Mouse (Mus musculus) E14TG2a.4 (cell line): Measurements from ENCODE around the gene Olfr1342.

Experiments used
- CTCF ChIP-seq: conservative IDR thresholded peaks from 2 replicates; pipeline ENCODE4 v1.5.1; 2014; ENCODE audit warnings: low read length
- NANOG ChIP-seq: IDR thresholded peaks from 2 replicates; pipeline ENCODE4 v1.6.1; 2014; ENCODE audit warnings: borderline replicate concordance, low read length, mixed read lengths

- TF ChIP-seq CTCF (no peak), NANOG (no peak)
Observed at GRCm38 (mm10) chr4:118642346-118643190, 50.0 kb downstream of the Olfr1342 start.
